Mouse (Mus musculus) spleen, adult 12 weeks (tissue): ENCODE results near the gene Ctrc.

ENCODE experiments used
- DNase-seq: peaks from one replicate; pipeline ENCODE4 v3.0.0; 2022; ENCODE audit warnings: low spot score

Gene Ctrc

DNA sequence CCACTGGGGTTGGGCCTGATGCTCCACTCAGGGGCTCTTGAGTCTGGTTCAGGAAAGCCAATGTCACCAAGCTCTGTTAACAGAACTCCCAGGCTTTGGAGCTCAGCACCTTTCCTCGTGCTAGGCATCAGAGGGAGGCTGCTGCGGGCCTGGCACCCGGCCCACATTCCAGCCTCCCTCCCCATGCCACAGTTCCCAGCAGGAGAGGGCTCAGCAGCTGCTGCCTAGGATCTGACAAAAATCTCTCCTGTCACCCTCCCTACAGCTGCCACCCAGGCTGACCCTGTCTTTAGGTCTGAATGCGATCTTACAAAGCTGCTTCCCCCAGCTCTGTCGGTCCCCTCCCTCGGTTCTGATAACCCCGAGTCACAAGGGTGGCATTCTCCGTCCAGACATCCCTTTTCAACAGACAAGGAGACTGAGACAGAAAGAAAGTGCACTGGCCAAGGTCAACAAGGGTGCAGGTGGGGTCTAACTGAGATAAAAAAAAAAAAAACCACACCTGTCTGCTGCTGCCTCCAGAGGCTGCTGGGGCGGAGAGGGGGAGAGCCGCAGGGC is 20.9 kb upstream of the Ctrc start:
- no peak for DNase-seq

GRCm38 (mm10) chr4:141865600-141865999 is 19.4 kb upstream of the Ctrc start:
- no peak for DNase-seq

DNA sequence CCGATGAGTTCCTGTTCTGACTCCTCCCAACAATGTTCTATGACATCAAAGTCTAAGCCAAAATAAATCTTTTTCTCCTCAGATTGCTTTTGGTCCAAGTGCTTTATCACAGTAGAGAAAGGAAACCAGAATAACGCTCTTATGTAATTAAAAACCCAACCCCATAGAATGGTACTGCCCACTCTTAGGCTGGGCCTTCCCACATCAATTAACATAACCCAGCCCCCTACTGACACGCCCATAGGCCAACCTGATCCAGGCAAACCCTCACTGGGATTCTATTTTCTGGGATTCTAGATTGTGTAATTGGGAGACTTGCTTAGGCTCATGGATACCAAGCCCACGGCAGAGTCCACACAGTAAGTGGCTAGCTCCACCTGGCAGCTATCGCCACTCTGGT is 18.8 kb upstream of the Ctrc start:
- peak; percentile 0 for DNase-seq

DNA sequence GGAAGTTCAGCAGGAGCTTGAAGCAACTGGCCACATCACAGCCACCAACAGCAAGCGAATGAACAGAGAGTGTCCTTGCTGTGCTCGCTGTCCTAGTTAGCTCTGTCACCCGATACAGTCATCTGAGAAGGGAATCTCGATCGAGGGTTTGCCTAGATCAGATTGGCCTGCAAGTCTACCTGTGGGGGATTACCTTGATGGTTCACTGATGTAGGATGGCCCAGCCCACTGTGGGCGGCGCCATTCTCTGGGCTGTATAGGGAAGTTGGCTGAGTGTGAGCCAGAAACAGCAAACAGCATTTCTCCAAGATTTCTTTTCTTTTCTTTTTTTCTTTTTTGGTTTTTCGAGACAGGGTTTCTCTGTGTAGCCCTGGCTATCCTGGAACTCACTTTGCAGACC is 18.3 kb upstream of the Ctrc start:
- peak; percentile 0 for DNase-seq

- peak; percentile 0 for DNase-seq
Observed at GRCm38 (mm10) chr4:141863726-141864280, 17.6 kb upstream of the Ctrc start.

GRCm38 (mm10) chr4:141862867-141863266 is 16.7 kb upstream of the Ctrc start:
- DNase-seq: peak; percentile 0

- peak; percentile 0 for DNase-seq
Observed at GRCm38 (mm10) chr4:141861591-141862295, 15.6 kb upstream of the Ctrc start.

DNA sequence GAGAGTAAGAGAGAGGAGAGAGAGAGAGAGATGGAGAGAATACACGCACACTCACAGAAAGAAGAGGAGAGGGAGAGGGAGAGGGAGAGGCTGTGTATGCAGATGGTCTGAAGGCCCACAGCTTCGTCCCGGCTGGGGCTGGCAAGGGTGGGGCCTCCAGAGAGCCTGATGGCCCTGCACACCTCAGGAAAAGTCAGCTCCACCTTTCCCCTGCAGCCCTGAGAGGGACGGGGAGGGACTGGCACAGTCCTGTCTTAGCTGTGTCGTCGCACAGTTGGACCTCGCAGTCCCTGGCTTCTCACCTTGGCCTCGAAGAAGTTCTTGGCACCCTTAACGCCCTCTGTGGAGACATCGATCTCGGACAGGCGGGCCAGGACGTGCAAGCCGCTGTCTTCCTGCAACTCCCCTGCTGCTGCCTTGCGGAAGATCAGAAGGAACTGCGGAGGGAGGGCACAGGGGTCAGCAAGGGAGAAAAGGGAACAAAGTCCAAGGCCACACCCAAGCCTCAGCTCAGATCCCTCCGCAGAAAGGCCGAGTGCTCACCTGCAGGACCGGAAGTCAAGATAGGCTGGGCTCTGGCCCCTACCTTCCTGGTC is 14.2 kb upstream of the Ctrc start:
- DNase-seq: no peak

DNA sequence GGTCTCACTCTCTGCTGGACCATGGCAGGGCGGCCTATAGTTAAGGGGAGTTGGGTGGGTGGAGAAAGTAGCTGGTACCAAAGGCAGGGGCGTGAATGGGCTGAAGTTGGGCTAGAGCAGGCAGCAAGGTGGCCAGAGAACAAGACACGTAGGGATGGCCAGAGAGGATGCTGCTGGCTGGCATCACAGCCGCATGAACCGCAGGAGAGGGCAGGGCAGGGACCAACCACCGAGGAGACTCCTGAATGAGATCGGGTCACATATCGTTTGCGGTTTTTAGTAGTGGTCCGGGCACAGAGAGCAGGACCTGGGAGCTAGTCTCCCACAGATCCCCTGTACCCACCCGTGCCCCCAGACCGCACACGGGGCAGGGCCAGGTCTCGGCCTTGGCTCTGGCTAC is 13.2 kb upstream of the Ctrc start:
- DNase-seq: no peak

- no peak for DNase-seq
Observed at GRCm38 (mm10) chr4:141858501-141858900, 12.3 kb upstream of the Ctrc start.

DNA sequence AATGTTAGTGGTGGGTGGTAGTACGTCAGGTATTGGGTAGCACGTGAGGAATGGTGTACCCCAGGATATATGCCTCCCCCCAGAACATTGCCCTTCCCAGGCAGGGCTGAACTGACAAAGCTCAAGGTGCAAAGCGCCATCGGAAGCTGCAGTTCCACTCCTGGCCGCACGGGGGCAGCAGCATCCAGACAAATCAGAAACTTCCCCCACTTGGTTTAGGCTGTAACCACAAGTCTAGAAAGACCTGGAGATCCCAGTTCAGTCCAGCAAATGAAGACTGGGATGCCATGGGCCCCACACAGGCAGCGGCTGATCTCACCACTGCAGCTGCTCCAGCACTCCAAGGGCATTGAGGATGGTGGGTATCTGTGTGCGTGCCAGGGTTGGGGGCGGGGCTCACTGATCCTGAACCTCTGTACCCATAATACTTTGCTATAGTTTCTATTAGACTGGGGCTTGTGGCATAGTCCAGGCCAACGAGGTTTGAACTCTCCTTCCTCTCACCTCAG is 11.3 kb upstream of the Ctrc start:
- peak; percentile 61 for DNase-seq

DNA sequence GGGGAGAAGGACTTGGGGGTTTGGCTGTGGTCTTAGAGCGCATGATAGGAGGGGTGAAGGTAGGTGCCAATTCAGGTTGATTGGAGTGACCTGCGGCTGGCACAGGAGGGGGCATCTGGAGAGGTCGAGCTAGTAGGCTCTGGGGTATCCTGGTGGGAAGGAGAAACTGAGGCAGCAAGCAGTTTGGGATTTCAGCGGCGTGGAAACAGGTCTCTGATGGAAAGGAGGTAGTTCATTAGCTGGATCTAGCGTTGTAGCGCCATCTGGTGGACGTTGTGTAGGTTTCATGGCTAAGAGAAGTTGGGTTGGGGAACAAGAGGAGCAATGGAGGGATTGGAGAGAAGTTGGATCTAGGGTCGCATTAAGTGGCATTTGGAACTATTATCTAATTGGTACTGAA is 7.3 kb upstream of the Ctrc start:
- DNase-seq: no peak

GRCm38 (mm10) chr4:141834536-141835095 is 11.5 kb downstream of the Ctrc start:
- no peak for DNase-seq

- DNase-seq: no peak
Observed at GRCm38 (mm10) chr4:141833911-141834310, 12.2 kb downstream of the Ctrc start.

DNA sequence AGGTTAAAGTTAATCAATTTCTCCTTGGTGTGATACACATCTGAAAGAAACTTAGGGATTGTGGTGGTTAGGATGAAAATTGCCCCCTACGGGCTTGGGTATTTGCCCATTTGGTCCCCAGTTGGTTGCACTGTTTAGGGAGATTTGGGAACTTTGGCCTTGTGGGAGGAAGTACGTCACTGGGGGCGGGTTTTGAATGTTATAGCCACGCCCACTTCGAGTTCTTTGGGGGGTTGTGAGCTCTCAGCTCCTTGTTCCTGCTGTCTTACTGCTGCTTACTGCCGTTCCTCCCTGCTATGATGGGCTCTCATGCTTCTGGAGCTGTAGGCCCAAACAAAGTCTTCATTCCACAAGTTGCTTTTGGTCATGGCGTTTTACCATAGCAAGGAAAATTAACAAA is 14.8 kb downstream of the Ctrc start:
- DNase-seq: no peak

DNA sequence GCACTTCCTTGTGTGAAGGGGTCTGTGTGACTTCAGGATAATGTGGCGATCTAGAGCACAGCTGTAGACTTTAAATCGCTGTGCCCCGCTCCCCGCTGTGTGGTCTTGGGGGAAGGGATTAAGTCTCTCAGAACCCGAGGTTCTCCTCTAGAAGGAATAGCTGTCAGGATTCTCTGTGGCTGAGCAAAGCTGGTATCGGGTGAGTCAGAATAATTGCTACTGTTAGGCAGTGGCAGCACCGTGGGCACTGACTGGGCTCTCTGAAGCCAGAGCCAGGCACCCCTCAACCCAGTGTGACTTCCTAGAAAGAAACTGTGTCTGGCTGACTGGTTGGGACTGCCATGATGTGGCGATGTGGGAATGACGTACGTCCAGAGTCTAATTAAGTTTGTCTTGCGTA is 15.8 kb downstream of the Ctrc start:
- no peak for DNase-seq

- no peak for DNase-seq
Observed at GRCm38 (mm10) chr4:141828177-141828576, 18.0 kb downstream of the Ctrc start.

GRCm38 (mm10) chr4:141827401-141827800 is 18.8 kb downstream of the Ctrc start:
- no peak for DNase-seq

DNA sequence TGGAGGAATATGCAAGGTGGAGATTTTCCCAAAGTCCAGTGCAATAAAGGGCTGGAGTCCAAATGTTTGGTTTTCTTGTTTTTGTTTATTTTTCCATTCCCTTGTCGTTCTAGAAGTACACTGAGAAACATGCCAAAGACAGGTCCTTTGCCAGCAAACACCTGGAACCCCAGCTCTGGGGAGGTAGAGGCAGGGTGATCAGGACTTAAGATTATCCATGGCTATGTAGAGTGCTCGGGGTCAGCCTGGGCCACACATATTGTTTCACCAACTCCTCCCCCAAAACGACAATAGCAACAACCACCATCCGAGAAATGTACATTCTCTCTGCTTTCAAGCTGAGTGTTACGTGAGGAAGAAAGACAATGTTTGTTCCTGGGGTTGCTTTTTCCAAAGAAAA is 20.1 kb downstream of the Ctrc start, which contains the start of gene Cela2a:
Gene Cela2a, minus strand, starts transcription at position 101 of the 400 bp plus-strand sequence.
- DNase-seq: no peak

DNA sequence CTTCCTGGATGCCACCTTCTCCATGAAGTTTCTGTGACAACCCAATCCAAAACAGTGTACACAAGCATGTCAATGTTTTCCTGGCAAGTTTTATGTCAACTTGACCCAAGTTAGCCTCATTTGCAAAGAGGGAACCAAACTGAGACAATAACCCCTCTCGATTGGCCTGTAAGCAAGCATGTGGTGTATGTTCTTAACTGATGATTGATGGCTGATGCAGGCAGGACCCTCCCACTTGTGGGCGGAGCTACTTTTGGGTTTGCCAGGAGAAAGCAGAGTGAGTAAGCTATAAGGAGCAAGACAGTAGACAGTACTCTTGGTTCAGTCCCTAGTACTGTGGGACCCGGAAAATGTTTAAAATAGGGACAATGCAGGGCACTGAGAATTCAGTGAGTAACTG is 23.2 kb downstream of the Ctrc start:
- no peak for DNase-seq

- no peak for DNase-seq
Observed at GRCm38 (mm10) chr4:141822089-141822488, 24.1 kb downstream of the Ctrc start.

DNA sequence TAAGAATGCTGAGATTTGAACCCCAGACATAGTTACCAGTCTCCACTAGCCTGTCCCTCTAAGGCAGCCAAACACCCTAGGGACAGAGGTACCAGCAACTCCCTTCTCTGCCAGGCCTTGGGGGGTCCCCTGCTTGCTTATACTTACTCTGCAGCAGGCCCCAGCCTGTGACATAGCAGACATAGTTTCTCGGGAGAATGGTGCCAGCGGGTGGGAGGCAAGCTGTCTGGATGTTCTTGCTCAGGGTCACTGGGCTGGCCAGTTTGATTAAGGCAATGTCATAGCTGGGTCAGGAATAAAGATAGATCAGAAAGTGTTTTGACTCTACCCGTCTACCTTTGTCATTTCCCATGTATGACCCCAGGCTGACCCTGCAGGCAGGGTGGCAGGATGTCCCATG is 25.0 kb downstream of the Ctrc start:
- no peak for DNase-seq

- DNase-seq: no peak
Observed at GRCm38 (mm10) chr4:141819316-141819715, 26.8 kb downstream of the Ctrc start.
